Mouse (Mus musculus): Measurements from ENCODE around the gene Slc25a10.

Slc25a10 gene

GRCm38 (mm10) chr11:120485251-120485650, 6.4 kb upstream of the Slc25a10 start:
- no peak for DNase-seq

GRCm38 (mm10) chr11:120488516-120488915, 3.1 kb upstream of the Slc25a10 start:
- DNase-seq, result no peak

GRCm38 (mm10) chr11:120489054-120489761, 2.4 kb upstream of the Slc25a10 start:
- DNase-seq, result no peak

GRCm38 (mm10) chr11:120490291-120491046, 1.2 kb upstream of the Slc25a10 start:
- no peak for DNase-seq

- DNase-seq, result no peak
These were observed 611 bp downstream of the Slc25a10 start for GRCm38 (mm10) chr11:120492024-120492877.

- DNase-seq, result no peak
These were observed 1.2 kb downstream of the Slc25a10 start for GRCm38 (mm10) chr11:120492878-120493203.

- DNase-seq, result no peak
These were observed 1.7 kb downstream of the Slc25a10 start for GRCm38 (mm10) chr11:120493351-120493750.

- no peak for DNase-seq
These were observed 2.3 kb downstream of the Slc25a10 start for GRCm38 (mm10) chr11:120493911-120494310.

GRCm38 (mm10) chr11:120497436-120497835, 5.8 kb downstream of the Slc25a10 start:
- DNase-seq, result no peak

- DNase-seq, result no peak
These were observed 6.6 kb downstream of the Slc25a10 start for GRCm38 (mm10) chr11:120498226-120498625.

GRCm38 (mm10) chr11:120498891-120499290, 7.3 kb downstream of the Slc25a10 start:
- DNase-seq, result no peak

GRCm38 (mm10) chr11:120499894-120500293, 8.3 kb downstream of the Slc25a10 start:
- DNase-seq, result no peak

GRCm38 (mm10) chr11:120500357-120500756, 8.7 kb downstream of the Slc25a10 start:
- DNase-seq, result no peak

GRCm38 (mm10) chr11:120501018-120501417, 9.4 kb downstream of the Slc25a10 start:
- DNase-seq, result no peak

- no peak for DNase-seq
These were observed 10.1 kb downstream of the Slc25a10 start for GRCm38 (mm10) chr11:120501701-120502100.

- DNase-seq, result no peak
These were observed 14.0 kb downstream of the Slc25a10 start for GRCm38 (mm10) chr11:120505661-120506060.

GRCm38 (mm10) chr11:120506899-120507298, 15.3 kb downstream of the Slc25a10 start:
- no peak for DNase-seq

GRCm38 (mm10) chr11:120507611-120508289, 16.1 kb downstream of the Slc25a10 start:
- DNase-seq, result no peak

GRCm38 (mm10) chr11:120508290-120508870, 16.7 kb downstream of the Slc25a10 start:
- DNase-seq, result no peak

- DNase-seq, result no peak
These were observed 18.3 kb downstream of the Slc25a10 start for GRCm38 (mm10) chr11:120509940-120510339.

GRCm38 (mm10) chr11:120510375-120511030, 18.9 kb downstream of the Slc25a10 start:
- DNase-seq, result no peak

Data from right cerebral cortex, postnatal 4 days (tissue).